Mouse (Mus musculus) urinary bladder, adult 18-20 months (tissue): ENCODE results near the gene Vmn1r172.
"Not testable (repeated sequence)": the region's sequence is repeated elsewhere in the genome, so short reads cannot be mapped to it uniquely, and the experiment has no call there.

ENCODE experiments used
- DNase-seq, 2 experiments: peaks; one replicate each; pipeline ENCODE4 v3.0.0; 2022; ENCODE audit warnings: low spot score in 2 of 2, mixed read lengths in 2 of 2

Vmn1r172 gene

GRCm38 (mm10) chr7:23658016-23658415, at the start of gene Vmn1r172:
Vmn1r172 (plus strand) TSS chr7:23658316.
- DNase-seq, result no peak

GRCm38 (mm10) chr7:23630422-23630821, 27.7 kb upstream of the Vmn1r172 start, which contains the start of gene Vmn1r171:
Vmn1r171 (plus strand) TSS chr7:23630722.
- DNase-seq, result no peak

- not testable (repeated sequence) for DNase-seq
These were observed 42.3 kb downstream of the Vmn1r172 start, which contains the start of gene Vmn1r173 for GRCm38 (mm10) chr7:23700403-23700802. Vmn1r173 (plus strand) TSS chr7:23700703.
